Mouse (Mus musculus) hindbrain, embryonic 14.5 days (tissue): ENCODE results near the gene Pom121l2. TPM values are rescaled to one million over a fixed set of nuclear protein-coding genes. Genes with fewer than 3 reads are reported as not detected.

Experiments used
- ATAC-seq: fragments of 200-750 bp; cut with Nextera tagmentation; 2 replicates; pipeline ENCODE4 v1.8.0; 2017; ENCODE audit warnings: moderate number of reproducible peaks, mild to moderate bottlenecking, moderate TSS enrichment, moderate library complexity; ENCODE audit not compliant: low FRiP score
- DNase-seq: peaks from one replicate; pipeline ENCODE4 v3.0.0-alpha.2; 2015; ENCODE audit warnings: low spot score
- H3K27ac ChIP-seq: fragments of 300-500 bp; sonication (generic); 2 replicates; pipeline ENCODE4 v1.5.1; 2014; ENCODE audit warnings: mild to moderate bottlenecking, moderate library complexity
- H3K27me3 ChIP-seq: fragments of 300-500 bp; sonication (generic); 2 replicates; pipeline ENCODE4 v1.6.1; 2014; ENCODE audit warnings: mild to moderate bottlenecking, low read length, mixed read lengths; ENCODE audit not compliant: control insufficient read depth, insufficient read depth
- H3K36me3 ChIP-seq: fragments of 300-500 bp; sonication (generic); replicated peaks from 2 replicates; pipeline ENCODE4 v1.6.1; 2014; ENCODE audit not compliant: control insufficient read depth, insufficient read depth
- H3K4me1 ChIP-seq: fragments of 300-500 bp; sonication (generic); replicated peaks from 2 replicates; pipeline ENCODE4 v1.6.1; 2014; ENCODE audit warnings: antibody characterized with exemption, low read length, mixed read lengths; ENCODE audit not compliant: control insufficient read depth, insufficient read depth
- H3K4me2 ChIP-seq: fragments of 300-500 bp; sonication (generic); replicated peaks from 2 replicates; pipeline ENCODE4 v1.6.1; 2014; ENCODE audit warnings: mild to moderate bottlenecking, moderate library complexity
- H3K4me3 ChIP-seq: fragments of 300-500 bp; sonication (generic); replicated peaks from 2 replicates; pipeline ENCODE4 v1.5.1; 2014; ENCODE audit warnings: mild to moderate bottlenecking, low read length
- H3K9ac ChIP-seq: fragments of 300-500 bp; sonication (generic); 2 replicates; pipeline ENCODE4 v1.6.1; 2014
- H3K9me3 ChIP-seq: fragments of 300-500 bp; sonication (generic); 2 replicates; pipeline ENCODE4 v1.6.1; 2016; ENCODE audit warnings: low read length; ENCODE audit not compliant: control insufficient read depth
- WGBS: fragments of 180-500 bp; shearing (Covaris S2); extraction: QIAGEN DNeasy Blood & Tissue Kit; methylation state at CpG from one replicate; pipeline ENCODE4 v1.1.7; 2014; 5-methylcytosine and 5-hydroxymethylcytosine counted together
- polyA plus RNA-seq: library from polyadenylated mRNA; unstranded; fragments of >200 nt; fragmentation: Nextera tagmentation; extraction: Ambion mirVana; gene quantifications from 2 replicates; pipeline ENCODE4 v1.2.1, GENCODE M21; 2014

Gene Pom121l2
- polyA plus RNA-seq, 1 experiment from 2014 or later = not detected

GRCm38 (mm10) chr13:21943644-21944043, 37.4 kb upstream of the Pom121l2 start:
- DNase-seq (no peak), ATAC-seq (no peak)
- Histone ChIP-seq H3K9ac (no peak overlapping the region), H3K4me2 (no peak overlapping the region), H3K4me3 (no peak overlapping the region), H3K27me3 (no peaks in the 10 kb centered on the region), H3K4me1 (peaks cover 15% of the 10 kb centered on the region), H3K9me3 (no peaks in the 10 kb centered on the region), H3K36me3 (no peaks in the 10 kb centered on the region; the same call in 1 of the 2 replicates), H3K27ac (no peak overlapping the region)
- WGBS = 72% methylated on average over 1 of the region's 1 CpGs

GRCm38 (mm10) chr13:21944592-21944925, 36.4 kb upstream of the Pom121l2 start:
- Histone ChIP-seq H3K4me2 (peak overlapping the region; percentile 85), H3K4me1 (peaks cover 15% of the 10 kb centered on the region), H3K4me3 (peak overlapping the region; percentile 75), H3K9ac (peak overlapping the region; percentile 74), H3K27me3 (no peaks in the 10 kb centered on the region), H3K9me3 (no peaks in the 10 kb centered on the region), H3K36me3 (peaks cover 8% of the 10 kb centered on the region), H3K27ac (peak overlapping the region; percentile 72; the same call in 1 of the 2 replicates)
- ATAC-seq (peak; percentile 54; the same call in 1 of the 2 replicates), DNase-seq (no peak)
- 2% methylated on average over 7 of the region's 7 CpGs for WGBS

- H3K9me3 ChIP-seq = no peaks in the 10 kb centered on the region
- peaks cover 15% of the 10 kb centered on the region for H3K4me1 ChIP-seq
- DNase-seq = peak; percentile 96
- peak within 1 kb of the TSS; percentile 72 for H3K27ac ChIP-seq
- peak within 1 kb of the TSS; percentile 74 for H3K9ac ChIP-seq
- ATAC-seq = peak; percentile 94
- WGBS = under 1% methylated on average over 50 of the region's 50 CpGs
- H3K4me3 ChIP-seq = peak within 1 kb of the TSS; percentile 75
- H3K27me3 ChIP-seq = no peaks in the 10 kb centered on the region
- peaks cover 14% of the 10 kb centered on the region for H3K36me3 ChIP-seq
- H3K4me2 ChIP-seq = peak within 1 kb of the TSS; percentile 85
Observed at GRCm38 (mm10) chr13:21944926-21945740, 35.9 kb upstream of the Pom121l2 start, which contains the start of gene Zfp184. Gene Zfp184 (plus strand): TSS chr13:21945094.

GRCm38 (mm10) chr13:21969269-21969668, 11.7 kb upstream of the Pom121l2 start:
- ATAC-seq (no peak), DNase-seq (no peak)
- H3K27ac ChIP-seq = no peak overlapping the region
- H3K4me2 ChIP-seq = no peak overlapping the region
- no peaks in the 10 kb centered on the region for H3K9me3 ChIP-seq
- H3K4me1 ChIP-seq = no peaks in the 10 kb centered on the region
- no peak overlapping the region for H3K4me3 ChIP-seq
- no peaks in the 10 kb centered on the region; the same call in 1 of the 2 replicates for H3K36me3 ChIP-seq
- no peak overlapping the region for H3K9ac ChIP-seq
- no peaks in the 10 kb centered on the region for H3K27me3 ChIP-seq
- 61% methylated on average over 1 of the region's 1 CpGs for WGBS

- no peaks in the 10 kb centered on the region for H3K27me3 ChIP-seq
- no peak overlapping the region for H3K9ac ChIP-seq
- ATAC-seq = no peak
- no peak overlapping the region for H3K27ac ChIP-seq
- 65% methylated on average over 2 of the region's 2 CpGs for WGBS
- no peaks in the 10 kb centered on the region for H3K4me1 ChIP-seq
- H3K9me3 ChIP-seq = no peaks in the 10 kb centered on the region
- H3K4me3 ChIP-seq = no peak overlapping the region
- DNase-seq = no peak
- H3K4me2 ChIP-seq = no peak overlapping the region
- no peaks in the 10 kb centered on the region for H3K36me3 ChIP-seq
Observed at GRCm38 (mm10) chr13:21969816-21970215, 11.2 kb upstream of the Pom121l2 start.

- DNase-seq = no peak
- Histone ChIP-seq H3K4me2 (no peak overlapping the region), H3K4me3 (no peak overlapping the region), H3K27ac (no peak overlapping the region), H3K9ac (no peak overlapping the region), H3K27me3 (no peaks in the 10 kb centered on the region), H3K9me3 (no peaks in the 10 kb centered on the region), H3K36me3 (no peaks in the 10 kb centered on the region), H3K4me1 (no peaks in the 10 kb centered on the region)
- ATAC-seq = no peak
- 41% methylated on average over 3 of the region's 3 CpGs for WGBS
Observed at GRCm38 (mm10) chr13:21971641-21972040, 9.4 kb upstream of the Pom121l2 start.

- 0% methylated on average over 23 of the region's 23 CpGs for WGBS
- Histone ChIP-seq H3K36me3 (no peaks in the 10 kb centered on the region), H3K4me1 (no peaks in the 10 kb centered on the region), H3K27ac (peak overlapping the region; percentile 92), H3K4me3 (peak overlapping the region; percentile 58), H3K27me3 (peaks cover 13% of the 10 kb centered on the region), H3K4me2 (peak overlapping the region; percentile 53), H3K9me3 (no peaks in the 10 kb centered on the region), H3K9ac (peak overlapping the region; percentile 90)
- ATAC-seq (peak; percentile 89), DNase-seq (peak; percentile 92)
Observed at GRCm38 (mm10) chr13:21974221-21974725, 6.7 kb upstream of the Pom121l2 start.

GRCm38 (mm10) chr13:21974726-21975473, 6.1 kb upstream of the Pom121l2 start:
- Histone ChIP-seq H3K36me3 (no peaks in the 10 kb centered on the region), H3K27me3 (peaks cover 19% of the 10 kb centered on the region), H3K4me1 (no peaks in the 10 kb centered on the region), H3K9me3 (no peaks in the 10 kb centered on the region), H3K9ac (peak overlapping the region; percentile 90), H3K4me3 (peak overlapping the region; percentile 58), H3K4me2 (peak overlapping the region; percentile 53), H3K27ac (peak overlapping the region; percentile 92)
- 4% methylated on average over 20 of the region's 20 CpGs for WGBS
- peak; percentile 96 for DNase-seq
- peak; percentile 96 for ATAC-seq

- 0 out of 2 replicates have a peak, but pooled peaks cover 4% of the 10 kb centered on the region for H3K4me1 ChIP-seq
- peak overlapping the region; percentile 92 for H3K4me2 ChIP-seq
- peak overlapping the region; percentile 60; the same call in 1 of the 2 replicates for H3K9ac ChIP-seq
- H3K27ac ChIP-seq = no peak overlapping the region
- WGBS = 4% methylated on average over 17 of the region's 17 CpGs
- H3K9me3 ChIP-seq = no peaks in the 10 kb centered on the region
- 0 out of 2 replicates have a peak, but pooled peaks have one; percentile 40 for ATAC-seq
- H3K27me3 ChIP-seq = peaks cover 85% of the 10 kb centered on the region
- peak overlapping the region; percentile 50 for H3K4me3 ChIP-seq
- no peaks in the 10 kb centered on the region for H3K36me3 ChIP-seq
- DNase-seq = no peak
Observed at GRCm38 (mm10) chr13:21981803-21982193, 804 bp downstream of the Pom121l2 start.
